Mouse (Mus musculus): ENCODE data around the gene Dstyk.
"Not testable (repeated sequence)": the region's sequence is repeated elsewhere in the genome, so short reads cannot be mapped to it uniquely, and the experiment has no call there.

The Dstyk gene

GRCm38 (mm10) chr1:132437389-132437788 lies 20.0 kb downstream of the Dstyk start:
- DNase-seq: no peak

- no peak for DNase-seq
Observed at GRCm38 (mm10) chr1:132440896-132441435, 23.6 kb downstream of the Dstyk start.

- no peak for DNase-seq
Observed at GRCm38 (mm10) chr1:132449742-132450141, 32.4 kb downstream of the Dstyk start.

- DNase-seq: no peak
Observed at GRCm38 (mm10) chr1:132464651-132465050, 47.3 kb downstream of the Dstyk start.

GRCm38 (mm10) chr1:132468926-132469325 lies 51.6 kb downstream of the Dstyk start:
- DNase-seq: no peak

- no peak for DNase-seq
Observed at GRCm38 (mm10) chr1:132469519-132469918, 52.2 kb downstream of the Dstyk start.

- DNase-seq: not testable (repeated sequence)
Observed at GRCm38 (mm10) chr1:132470031-132470430, 52.7 kb downstream of the Dstyk start.

- no peak for DNase-seq
Observed at GRCm38 (mm10) chr1:132471032-132471431, 53.7 kb downstream of the Dstyk start.

- DNase-seq: no peak
Observed at GRCm38 (mm10) chr1:132471499-132471898, 54.1 kb downstream of the Dstyk start.

- DNase-seq: no peak
Observed at GRCm38 (mm10) chr1:132472537-132472936, 55.2 kb downstream of the Dstyk start.

- DNase-seq: no peak
Observed at GRCm38 (mm10) chr1:132474496-132474895, 57.1 kb downstream of the Dstyk start.

GRCm38 (mm10) chr1:132476575-132476927 lies 59.2 kb downstream of the Dstyk start:
- no peak for DNase-seq

- DNase-seq: peak; percentile 90
Observed at GRCm38 (mm10) chr1:132476928-132477691, 59.8 kb downstream of the Dstyk start, which contains the start of gene Rbbp5. Gene Rbbp5 (plus strand): TSS chr1:132477365.

GRCm38 (mm10) chr1:132479438-132479837 lies 62.1 kb downstream of the Dstyk start:
- no peak for DNase-seq

- no peak for DNase-seq
Observed at GRCm38 (mm10) chr1:132481619-132482018, 64.3 kb downstream of the Dstyk start.

- no peak for DNase-seq
Observed at GRCm38 (mm10) chr1:132483234-132483633, 65.9 kb downstream of the Dstyk start.

GRCm38 (mm10) chr1:132483759-132484158 lies 66.4 kb downstream of the Dstyk start:
- DNase-seq: no peak

- no peak for DNase-seq
Observed at GRCm38 (mm10) chr1:132500535-132500934, 83.2 kb downstream of the Dstyk start.

- DNase-seq: no peak
Observed at GRCm38 (mm10) chr1:132505155-132505554, 87.8 kb downstream of the Dstyk start.

- no peak for DNase-seq
Observed at GRCm38 (mm10) chr1:132506058-132506457, 88.7 kb downstream of the Dstyk start, which contains the start of gene Tmem81. Gene Tmem81 (plus strand): TSS chr1:132506230.

- no peak for DNase-seq
Observed at GRCm38 (mm10) chr1:132506656-132507055, 89.3 kb downstream of the Dstyk start.

- DNase-seq: no peak
Observed at GRCm38 (mm10) chr1:132509771-132510170, 92.4 kb downstream of the Dstyk start.

- no peak for DNase-seq
Observed at GRCm38 (mm10) chr1:132511521-132511920, 94.2 kb downstream of the Dstyk start.

GRCm38 (mm10) chr1:132512106-132512505 lies 94.8 kb downstream of the Dstyk start:
- no peak for DNase-seq

GRCm38 (mm10) chr1:132515339-132515738 lies 98.0 kb downstream of the Dstyk start:
- no peak for DNase-seq

Measured in kidney, adult 18-20 months (tissue).